Mouse (Mus musculus): ENCODE measurements around the gene Sdc4.

The Sdc4 gene

GRCm38 (mm10) chr2:164449341-164450042 lies 5.8 kb upstream of the Sdc4 start:
- DNase-seq (ENCODE audit: low spot score), result no peak

- DNase-seq (ENCODE audit: low spot score), result no peak
Measured at GRCm38 (mm10) chr2:164448921-164449320, 5.2 kb upstream of the Sdc4 start.

- DNase-seq (ENCODE audit: low spot score), result no peak
Measured at GRCm38 (mm10) chr2:164448140-164448539, 4.5 kb upstream of the Sdc4 start.

GRCm38 (mm10) chr2:164446086-164446469 lies 2.4 kb upstream of the Sdc4 start:
- DNase-seq (ENCODE audit: low spot score), result no peak

GRCm38 (mm10) chr2:164445399-164446085 lies 1.9 kb upstream of the Sdc4 start:
- DNase-seq (ENCODE audit: low spot score), result no peak

- no peak for DNase-seq (ENCODE audit: low spot score)
Measured at GRCm38 (mm10) chr2:164444701-164445100, 1.0 kb upstream of the Sdc4 start.

- DNase-seq (ENCODE audit: low spot score), result peak; percentile 84
Measured at GRCm38 (mm10) chr2:164443051-164443437, 643 bp downstream of the Sdc4 start.

GRCm38 (mm10) chr2:164442315-164443050 lies 1.2 kb downstream of the Sdc4 start:
- DNase-seq (ENCODE audit: low spot score), result peak; percentile 50

- DNase-seq (ENCODE audit: low spot score), result no peak
Measured at GRCm38 (mm10) chr2:164441731-164442130, 2.0 kb downstream of the Sdc4 start.

GRCm38 (mm10) chr2:164441155-164441554 lies 2.5 kb downstream of the Sdc4 start:
- no peak for DNase-seq (ENCODE audit: low spot score)

GRCm38 (mm10) chr2:164440314-164440713 lies 3.4 kb downstream of the Sdc4 start:
- no peak for DNase-seq (ENCODE audit: low spot score)

- DNase-seq (ENCODE audit: low spot score), result no peak
Measured at GRCm38 (mm10) chr2:164439001-164439421, 4.7 kb downstream of the Sdc4 start.

GRCm38 (mm10) chr2:164438257-164438656 lies 5.4 kb downstream of the Sdc4 start:
- no peak for DNase-seq (ENCODE audit: low spot score)

- no peak for DNase-seq (ENCODE audit: low spot score)
Measured at GRCm38 (mm10) chr2:164437710-164438109, 6.0 kb downstream of the Sdc4 start.

GRCm38 (mm10) chr2:164436961-164437360 lies 6.7 kb downstream of the Sdc4 start:
- DNase-seq (ENCODE audit: low spot score), result no peak

- peak; percentile 39 for DNase-seq (ENCODE audit: low spot score)
Measured at GRCm38 (mm10) chr2:164436215-164436913, 7.3 kb downstream of the Sdc4 start.

- no peak for DNase-seq (ENCODE audit: low spot score)
Measured at GRCm38 (mm10) chr2:164435216-164436090, 8.2 kb downstream of the Sdc4 start.

- no peak for DNase-seq (ENCODE audit: low spot score)
Measured at GRCm38 (mm10) chr2:164434681-164435080, 9.0 kb downstream of the Sdc4 start.

GRCm38 (mm10) chr2:164433278-164433895 lies 10.3 kb downstream of the Sdc4 start:
- no peak for DNase-seq (ENCODE audit: low spot score)

GRCm38 (mm10) chr2:164432541-164433191 lies 11.0 kb downstream of the Sdc4 start:
- no peak for DNase-seq (ENCODE audit: low spot score)

Data from embryo, embryonic 10.5 days (tissue).